Mouse (Mus musculus): ENCODE measurements around the gene Adamts17. TPM values are rescaled to one million over a fixed set of nuclear protein-coding genes. Genes with fewer than 3 reads are reported as not detected.

The Adamts17 gene
- polyA plus RNA-seq, 1 experiment from 2014 or later = 5.2 TPM

DNA sequence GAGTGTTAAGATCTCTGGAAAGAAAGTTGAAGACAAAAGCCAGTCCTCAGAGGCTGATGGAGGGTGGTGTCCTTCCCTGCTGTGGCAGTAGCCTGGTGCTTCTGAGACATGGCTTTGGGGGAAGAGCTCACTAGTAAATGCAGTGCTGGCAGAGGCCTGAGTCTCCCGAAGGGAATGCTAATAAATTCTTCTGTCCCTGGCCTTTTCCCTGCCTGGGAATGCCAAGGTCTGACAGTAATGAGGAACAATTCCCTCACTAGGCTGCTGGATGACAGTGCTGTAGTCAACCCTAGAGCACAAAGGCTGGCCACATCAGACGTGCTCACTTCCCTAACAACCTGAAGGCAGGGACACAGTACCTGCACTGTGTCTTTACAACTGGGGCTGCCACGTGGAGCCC, 313.1 kb downstream of the Adamts17 start:
- 49% methylated on average over 3 of the region's 3 CpGs for WGBS
- H3K27ac ChIP-seq (replicated peaks) = no peak overlapping the region
- no peaks in the 10 kb centered on the region for H3K36me3 ChIP-seq
- no peak overlapping the region for H3K4me3 ChIP-seq
- H3K4me1 ChIP-seq = no peaks in the 10 kb centered on the region
- H3K9me3 ChIP-seq = no peaks in the 10 kb centered on the region
- ATAC-seq (ENCODE audit: extremely low read depth, insufficient number of reproducible peaks, low FRiP score, low TSS enrichment) = no peak
- no peaks in the 10 kb centered on the region for H3K27me3 ChIP-seq (replicated peaks)
- H3K9ac ChIP-seq = no peak overlapping the region
- H3K4me2 ChIP-seq = no peak overlapping the region

GRCm38 (mm10) chr7:67162135-67162534, 322.6 kb downstream of the Adamts17 start:
- ATAC-seq (ENCODE audit: extremely low read depth, insufficient number of reproducible peaks, low FRiP score, low TSS enrichment) = no peak
- H3K4me3 ChIP-seq = no peak overlapping the region
- no peak overlapping the region for H3K9ac ChIP-seq
- no peak overlapping the region for H3K4me2 ChIP-seq
- H3K27ac ChIP-seq (replicated peaks) = no peak overlapping the region
- no peaks in the 10 kb centered on the region for H3K36me3 ChIP-seq
- 83% methylated on average over 8 of the region's 8 CpGs for WGBS
- no peaks in the 10 kb centered on the region; the same call in 1 of the 2 replicates for H3K9me3 ChIP-seq
- H3K4me1 ChIP-seq = no peaks in the 10 kb centered on the region
- H3K27me3 ChIP-seq (replicated peaks) = no peaks in the 10 kb centered on the region

DNA sequence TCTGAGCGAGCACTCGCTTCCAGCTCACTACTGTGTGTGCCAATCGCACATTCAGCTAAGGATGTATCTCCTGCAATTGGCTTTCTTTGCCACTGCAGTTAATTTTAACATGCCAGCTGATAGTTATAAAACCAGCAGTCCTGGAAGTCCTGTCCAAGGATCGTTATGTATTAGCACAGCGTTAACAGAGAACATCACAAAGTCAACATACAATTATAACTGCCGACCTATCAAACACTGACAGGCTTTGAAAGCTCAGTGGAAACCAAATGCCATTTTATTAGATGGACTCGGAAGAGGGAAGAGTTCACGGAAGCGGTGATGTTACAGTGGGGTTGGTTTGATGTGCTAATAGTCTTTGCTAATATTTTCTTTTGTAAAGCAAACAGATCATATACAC, 328.8 kb downstream of the Adamts17 start:
- no peak overlapping the region for H3K27ac ChIP-seq (replicated peaks)
- no peak for ATAC-seq (ENCODE audit: extremely low read depth, insufficient number of reproducible peaks, low FRiP score, low TSS enrichment)
- H3K4me3 ChIP-seq = no peak overlapping the region
- H3K27me3 ChIP-seq (replicated peaks) = no peaks in the 10 kb centered on the region
- WGBS = 82% methylated on average over 9 of the region's 9 CpGs
- no peaks in the 10 kb centered on the region; the same call in 1 of the 2 replicates for H3K9me3 ChIP-seq
- no peak overlapping the region for H3K4me2 ChIP-seq
- no peak overlapping the region for H3K9ac ChIP-seq
- no peaks in the 10 kb centered on the region for H3K36me3 ChIP-seq
- H3K4me1 ChIP-seq = no peaks in the 10 kb centered on the region

DNA sequence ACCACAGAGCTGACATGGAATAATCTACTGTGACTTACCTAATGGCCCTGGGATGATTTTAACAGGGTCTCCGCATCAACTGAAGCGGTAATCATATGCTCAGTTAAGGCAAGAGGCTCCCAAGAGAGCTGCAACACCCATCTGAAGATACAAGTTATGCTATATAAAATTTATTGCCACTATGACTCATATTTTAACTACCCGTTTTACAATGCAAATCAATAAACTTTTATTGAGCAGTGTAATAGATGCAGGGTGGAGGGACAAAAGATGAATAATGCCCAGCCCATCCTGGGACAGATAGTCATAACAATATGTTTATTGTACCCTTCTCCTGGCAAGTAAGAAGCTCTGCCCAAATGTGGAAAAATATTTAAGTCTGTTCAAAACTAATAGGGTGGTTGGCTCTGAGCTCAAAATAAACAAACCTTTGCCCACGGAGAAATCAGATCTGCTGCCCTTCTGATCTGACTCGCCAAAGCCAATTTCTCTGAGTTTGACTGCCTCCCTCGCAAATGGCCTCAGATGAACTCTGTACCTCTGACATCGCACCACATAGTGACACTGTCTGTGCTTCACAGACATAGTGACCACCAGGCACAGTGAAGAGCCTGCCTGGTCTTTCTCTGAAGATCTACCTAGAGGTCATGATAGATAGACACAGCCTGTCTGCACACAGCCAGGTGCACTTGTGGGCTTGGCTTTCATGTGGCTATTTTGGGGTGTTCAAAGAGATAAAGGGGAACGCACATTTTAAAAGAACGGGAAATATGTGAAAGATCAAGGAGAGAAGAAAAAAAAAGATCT, 329.4 kb downstream of the Adamts17 start:
- Histone ChIP-seq H3K9me3 (no peaks in the 10 kb centered on the region; the same call in 1 of the 2 replicates), H3K36me3 (no peaks in the 10 kb centered on the region), H3K4me3 (no peak overlapping the region), H3K4me2 (no peak overlapping the region), H3K27ac (replicated peaks) (no peak overlapping the region), H3K4me1 (no peaks in the 10 kb centered on the region), H3K9ac (no peak overlapping the region), H3K27me3 (replicated peaks) (no peaks in the 10 kb centered on the region)
- no peak for ATAC-seq (ENCODE audit: extremely low read depth, insufficient number of reproducible peaks, low FRiP score, low TSS enrichment)
- WGBS = 62% methylated on average over 9 of the region's 9 CpGs

DNA sequence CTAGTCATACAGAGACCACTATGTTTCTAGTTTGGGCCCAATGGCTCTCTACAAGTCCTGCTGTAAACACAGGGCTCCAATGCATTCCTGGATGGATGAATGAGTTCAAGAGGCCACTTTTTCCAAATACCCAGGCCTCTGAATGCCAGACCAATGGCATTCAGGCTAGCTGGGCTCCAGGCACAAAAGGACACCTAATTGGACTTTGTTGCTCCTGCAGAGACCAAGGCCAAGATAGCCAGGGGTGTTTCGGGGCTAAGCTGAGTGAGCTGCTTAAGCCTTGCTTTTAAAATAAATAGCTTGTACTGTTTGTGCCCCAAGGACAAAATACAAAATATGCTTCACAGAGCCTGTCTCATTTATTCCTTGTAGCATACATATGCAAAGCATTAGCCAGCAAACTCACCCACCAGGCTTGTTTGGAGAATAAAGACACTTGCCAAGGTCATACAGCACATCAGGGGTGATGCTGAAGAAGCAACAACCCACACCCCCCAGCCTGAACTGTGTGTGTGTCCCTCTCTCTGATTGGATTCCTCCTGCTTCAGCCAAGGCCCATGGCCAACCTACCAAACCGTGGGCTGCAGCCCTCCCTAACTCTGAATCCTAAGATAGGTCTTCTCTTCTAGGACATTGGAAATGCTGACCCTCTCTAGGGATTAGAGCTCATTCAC, 334.1 kb downstream of the Adamts17 start:
- H3K4me1 ChIP-seq = no peaks in the 10 kb centered on the region
- no peak overlapping the region for H3K27ac ChIP-seq (replicated peaks)
- no peak overlapping the region for H3K4me2 ChIP-seq
- no peaks in the 10 kb centered on the region for H3K27me3 ChIP-seq (replicated peaks)
- no peaks in the 10 kb centered on the region for H3K36me3 ChIP-seq
- no peaks in the 10 kb centered on the region for H3K9me3 ChIP-seq
- 66% methylated on average over 2 of the region's 2 CpGs for WGBS
- no peak overlapping the region for H3K4me3 ChIP-seq
- no peak for ATAC-seq (ENCODE audit: extremely low read depth, insufficient number of reproducible peaks, low FRiP score, low TSS enrichment)
- no peak overlapping the region for H3K9ac ChIP-seq

GRCm38 (mm10) chr7:67183786-67184185, 344.3 kb downstream of the Adamts17 start:
- WGBS = 15% methylated on average over 4 of the region's 4 CpGs
- peaks cover 3% of the 10 kb centered on the region for H3K4me1 ChIP-seq
- H3K27ac ChIP-seq (replicated peaks) = no peak overlapping the region
- no peak for ATAC-seq (ENCODE audit: extremely low read depth, insufficient number of reproducible peaks, low FRiP score, low TSS enrichment)
- H3K36me3 ChIP-seq = no peaks in the 10 kb centered on the region
- no peak overlapping the region for H3K9ac ChIP-seq
- no peaks in the 10 kb centered on the region for H3K27me3 ChIP-seq (replicated peaks)
- no peak overlapping the region for H3K4me3 ChIP-seq
- H3K9me3 ChIP-seq = no peaks in the 10 kb centered on the region
- no peak overlapping the region for H3K4me2 ChIP-seq

GRCm38 (mm10) chr7:67199412-67199811, 359.9 kb downstream of the Adamts17 start:
- ATAC-seq (ENCODE audit: extremely low read depth, insufficient number of reproducible peaks, low FRiP score, low TSS enrichment) = no peak
- Histone ChIP-seq H3K27ac (replicated peaks) (no peak overlapping the region), H3K4me2 (no peak overlapping the region), H3K4me1 (no peaks in the 10 kb centered on the region), H3K9me3 (no peaks in the 10 kb centered on the region), H3K4me3 (no peak overlapping the region), H3K27me3 (replicated peaks) (no peaks in the 10 kb centered on the region), H3K9ac (no peak overlapping the region), H3K36me3 (no peaks in the 10 kb centered on the region)
- WGBS = 14% methylated on average over 10 of the region's 10 CpGs

Other genes starting within 250 kb of the Adamts17 start
- 9.6 and 9.9 TPM in 2 replicates for gene Asb7, start 150.1 kb upstream of the Adamts17 start, polyA plus RNA-seq (2015; fragmentation: Nextera tagmentation; extraction: Ambion mirVana)
- gene Lins1, start 149.8 kb upstream of the Adamts17 start, polyA plus RNA-seq (2015; fragmentation: Nextera tagmentation; extraction: Ambion mirVana) = 7.6 and 8.1 TPM in 2 replicates
- 0.39 and 0.45 TPM in 2 replicates for gene Cers3, start 96.2 kb upstream of the Adamts17 start, polyA plus RNA-seq (2015; fragmentation: Nextera tagmentation; extraction: Ambion mirVana)